Mouse (Mus musculus) forebrain, embryonic 12.5 days (tissue): Measurements from ENCODE around the gene Cog1. TPM values are rescaled to one million over a fixed set of nuclear protein-coding genes. Genes with fewer than 3 reads are reported as not detected.

ENCODE experiments used
- ATAC-seq: fragments of 200-750 bp; cut with Nextera tagmentation; 2 replicates; pipeline ENCODE4 v1.8.0; 2017; ENCODE audit warnings: moderate TSS enrichment; ENCODE audit not compliant: low FRiP score
- H3K27ac ChIP-seq: fragments of 300-500 bp; sonication (generic); 2 replicates; pipeline ENCODE4 v1.5.1; 2016; ENCODE audit warnings: mild to moderate bottlenecking
- H3K27me3 ChIP-seq: fragments of 300-500 bp; sonication (generic); 2 replicates; pipeline ENCODE4 v1.6.1; 2016; ENCODE audit warnings: mild to moderate bottlenecking
- H3K36me3 ChIP-seq: fragments of 300-500 bp; sonication (generic); replicated peaks from 2 replicates; pipeline ENCODE4 v1.6.1; 2016; ENCODE audit warnings: mild to moderate bottlenecking
- H3K4me1 ChIP-seq: fragments of 300-500 bp; sonication (generic); 2 replicates; pipeline ENCODE4 v1.6.1; 2016
- H3K4me2 ChIP-seq: fragments of 300-500 bp; sonication (generic); 2 replicates; pipeline ENCODE4 v1.6.1; 2016; ENCODE audit warnings: mild to moderate bottlenecking, moderate library complexity
- H3K4me3 ChIP-seq: fragments of 300-500 bp; sonication (generic); replicated peaks from 2 replicates; pipeline ENCODE4 v1.5.1; 2016; ENCODE audit warnings: mild to moderate bottlenecking
- H3K9ac ChIP-seq: fragments of 300-500 bp; sonication (generic); 2 replicates; pipeline ENCODE4 v1.6.1; 2016; ENCODE audit warnings: mild to moderate bottlenecking
- H3K9me3 ChIP-seq: fragments of 300-500 bp; sonication (generic); 2 replicates; pipeline ENCODE4 v1.6.1; 2016
- WGBS: fragments of 180-500 bp; shearing (Covaris S2); methylation state at CpG from one replicate; pipeline ENCODE4 v1.1.7; 2016; 5-methylcytosine and 5-hydroxymethylcytosine counted together
- polyA plus RNA-seq: library from polyadenylated mRNA; unstranded; fragments of >200 nt; fragmentation: Nextera tagmentation; extraction: Ambion mirVana; gene quantifications from 2 replicates; pipeline ENCODE4 v1.2.1, GENCODE M21; 2016

Cog1 gene
- polyA plus RNA-seq, 1 experiment from 2014 or later, result 35.3 TPM

- H3K9ac ChIP-seq, result 0 out of 2 replicates have a peak overlapping the region, but pooled peaks have one; percentile 59
- 22% methylated on average over 4 of the region's 4 CpGs for WGBS
- no peaks in the 10 kb centered on the region for H3K9me3 ChIP-seq
- no peak for ATAC-seq
- peaks cover 34% of the 10 kb centered on the region for H3K4me1 ChIP-seq
- H3K4me3 ChIP-seq, result peak overlapping the region; percentile 56
- peaks cover 56% of the 10 kb centered on the region for H3K27me3 ChIP-seq
- no peaks in the 10 kb centered on the region for H3K36me3 ChIP-seq
- 0 out of 2 replicates have a peak overlapping the region, but pooled peaks have one; percentile 13 for H3K27ac ChIP-seq
- peak overlapping the region; percentile 98 for H3K4me2 ChIP-seq
Measured at GRCm38 (mm10) chr11:113618303-113618671, 30.7 kb upstream of the Cog1 start.

GRCm38 (mm10) chr11:113618672-113619419, 30.1 kb upstream of the Cog1 start, which contains the start of gene Sstr2:
TSS of gene Sstr2 (plus strand) at chr11:113619342.
- H3K4me2 ChIP-seq, result peak within 1 kb of the TSS; percentile 98
- peaks cover 54% of the 10 kb centered on the region for H3K27me3 ChIP-seq
- ATAC-seq, result peak; percentile 82
- peak within 1 kb of the TSS; percentile 56 for H3K4me3 ChIP-seq
- H3K36me3 ChIP-seq, result no peaks in the 10 kb centered on the region
- no peaks in the 10 kb centered on the region for H3K9me3 ChIP-seq
- 0 out of 2 replicates have a peak within 1 kb of the TSS, but pooled peaks have one; percentile 36 for H3K27ac ChIP-seq
- under 1% methylated on average over 54 of the region's 54 CpGs for WGBS
- H3K9ac ChIP-seq, result peak within 1 kb of the TSS; percentile 59
- peaks cover 34% of the 10 kb centered on the region for H3K4me1 ChIP-seq

- ATAC-seq, result 0 out of 2 replicates have a peak, but pooled peaks have one; percentile 4
- Histone ChIP-seq H3K4me3 (peak overlapping the region; percentile 56), H3K4me1 (peaks cover 34% of the 10 kb centered on the region), H3K27ac (0 out of 2 replicates have a peak overlapping the region, but pooled peaks have one; percentile 36), H3K27me3 (peaks cover 50% of the 10 kb centered on the region), H3K9ac (peak overlapping the region; percentile 59), H3K36me3 (peaks cover 6% of the 10 kb centered on the region; the same call in 1 of the 2 replicates), H3K4me2 (peak overlapping the region; percentile 98), H3K9me3 (no peaks in the 10 kb centered on the region)
- WGBS, result 1% methylated on average over 31 of the region's 31 CpGs
Measured at GRCm38 (mm10) chr11:113619420-113620080, 29.4 kb upstream of the Cog1 start.

- no peak for ATAC-seq
- Histone ChIP-seq H3K27me3 (peaks cover 50% of the 10 kb centered on the region), H3K36me3 (peaks cover 8% of the 10 kb centered on the region; the same call in 1 of the 2 replicates), H3K9ac (no peak overlapping the region), H3K9me3 (no peaks in the 10 kb centered on the region), H3K4me2 (peak overlapping the region; percentile 98), H3K4me1 (peaks cover 34% of the 10 kb centered on the region), H3K4me3 (peak overlapping the region; percentile 56), H3K27ac (no peak overlapping the region)
- WGBS, result 61% methylated on average over 2 of the region's 2 CpGs
Measured at GRCm38 (mm10) chr11:113621001-113621400, 28.0 kb upstream of the Cog1 start.

- H3K36me3 ChIP-seq, result peaks cover 8% of the 10 kb centered on the region; the same call in 1 of the 2 replicates
- no peak overlapping the region for H3K27ac ChIP-seq
- H3K27me3 ChIP-seq, result peaks cover 49% of the 10 kb centered on the region
- H3K4me1 ChIP-seq, result peaks cover 34% of the 10 kb centered on the region
- H3K4me3 ChIP-seq, result no peak overlapping the region
- ATAC-seq, result no peak
- H3K9me3 ChIP-seq, result no peaks in the 10 kb centered on the region
- H3K4me2 ChIP-seq, result no peak overlapping the region
- 90% methylated on average over 4 of the region's 4 CpGs for WGBS
- H3K9ac ChIP-seq, result no peak overlapping the region
Measured at GRCm38 (mm10) chr11:113622028-113622427, 26.9 kb upstream of the Cog1 start.

- H3K4me1 ChIP-seq, result peaks cover 7% of the 10 kb centered on the region
- WGBS, result 93% methylated on average over 18 of the region's 18 CpGs
- peaks cover 20% of the 10 kb centered on the region for H3K27me3 ChIP-seq
- peaks cover 8% of the 10 kb centered on the region; the same call in 1 of the 2 replicates for H3K36me3 ChIP-seq
- no peaks in the 10 kb centered on the region for H3K9me3 ChIP-seq
- no peak overlapping the region for H3K9ac ChIP-seq
- ATAC-seq, result no peak
- H3K4me2 ChIP-seq, result no peak overlapping the region
- H3K4me3 ChIP-seq, result no peak overlapping the region
- no peak overlapping the region for H3K27ac ChIP-seq
Measured at GRCm38 (mm10) chr11:113625437-113625836, 23.5 kb upstream of the Cog1 start.

- WGBS, result 59% methylated on average over 4 of the region's 4 CpGs
- no peak overlapping the region for H3K9ac ChIP-seq
- no peak overlapping the region for H3K4me3 ChIP-seq
- H3K4me1 ChIP-seq, result no peaks in the 10 kb centered on the region
- H3K36me3 ChIP-seq, result peaks cover 8% of the 10 kb centered on the region; the same call in 1 of the 2 replicates
- no peak overlapping the region for H3K4me2 ChIP-seq
- 0 out of 2 replicates have a peak, but pooled peaks cover 3% of the 10 kb centered on the region for H3K27me3 ChIP-seq
- ATAC-seq, result no peak
- no peak overlapping the region for H3K27ac ChIP-seq
- no peaks in the 10 kb centered on the region for H3K9me3 ChIP-seq
Measured at GRCm38 (mm10) chr11:113627785-113628184, 21.2 kb upstream of the Cog1 start.

GRCm38 (mm10) chr11:113630642-113631041, 18.3 kb upstream of the Cog1 start:
- Histone ChIP-seq H3K4me2 (no peak overlapping the region), H3K27me3 (0 out of 2 replicates have a peak, but pooled peaks cover 3% of the 10 kb centered on the region), H3K9ac (no peak overlapping the region), H3K27ac (no peak overlapping the region), H3K9me3 (no peaks in the 10 kb centered on the region), H3K36me3 (no peaks in the 10 kb centered on the region), H3K4me1 (no peaks in the 10 kb centered on the region), H3K4me3 (no peak overlapping the region)
- WGBS, result 59% methylated on average over 7 of the region's 7 CpGs
- ATAC-seq, result no peak

GRCm38 (mm10) chr11:113631302-113631701, 17.7 kb upstream of the Cog1 start:
- H3K27me3 ChIP-seq, result 0 out of 2 replicates have a peak, but pooled peaks cover 3% of the 10 kb centered on the region
- WGBS, result 84% methylated on average over 8 of the region's 8 CpGs
- no peak for ATAC-seq
- H3K4me3 ChIP-seq, result no peak overlapping the region
- H3K4me1 ChIP-seq, result no peaks in the 10 kb centered on the region
- H3K9ac ChIP-seq, result no peak overlapping the region
- no peaks in the 10 kb centered on the region for H3K9me3 ChIP-seq
- H3K4me2 ChIP-seq, result no peak overlapping the region
- no peak overlapping the region for H3K27ac ChIP-seq
- H3K36me3 ChIP-seq, result no peaks in the 10 kb centered on the region

GRCm38 (mm10) chr11:113631862-113632261, 17.1 kb upstream of the Cog1 start:
- no peaks in the 10 kb centered on the region for H3K36me3 ChIP-seq
- no peaks in the 10 kb centered on the region for H3K4me1 ChIP-seq
- 0 out of 2 replicates have a peak, but pooled peaks cover 3% of the 10 kb centered on the region for H3K27me3 ChIP-seq
- WGBS, result 86% methylated on average over 8 of the region's 8 CpGs
- no peak overlapping the region for H3K9ac ChIP-seq
- no peak overlapping the region for H3K27ac ChIP-seq
- no peak overlapping the region for H3K4me3 ChIP-seq
- H3K9me3 ChIP-seq, result no peaks in the 10 kb centered on the region
- H3K4me2 ChIP-seq, result no peak overlapping the region
- no peak for ATAC-seq

- Histone ChIP-seq H3K9me3 (no peaks in the 10 kb centered on the region), H3K4me1 (no peaks in the 10 kb centered on the region), H3K9ac (no peak overlapping the region), H3K4me3 (no peak overlapping the region), H3K27me3 (0 out of 2 replicates have a peak, but pooled peaks cover 3% of the 10 kb centered on the region), H3K27ac (no peak overlapping the region), H3K4me2 (no peak overlapping the region), H3K36me3 (no peaks in the 10 kb centered on the region)
- WGBS, result 85% methylated on average over 7 of the region's 7 CpGs
- ATAC-seq, result no peak
Measured at GRCm38 (mm10) chr11:113632303-113632702, 16.7 kb upstream of the Cog1 start.

- no peaks in the 10 kb centered on the region for H3K36me3 ChIP-seq
- H3K9me3 ChIP-seq, result no peaks in the 10 kb centered on the region
- 88% methylated on average over 5 of the region's 5 CpGs for WGBS
- no peaks in the 10 kb centered on the region for H3K4me1 ChIP-seq
- ATAC-seq, result no peak
- no peak overlapping the region for H3K4me2 ChIP-seq
- H3K27me3 ChIP-seq, result 0 out of 2 replicates have a peak, but pooled peaks cover 3% of the 10 kb centered on the region
- H3K9ac ChIP-seq, result no peak overlapping the region
- H3K4me3 ChIP-seq, result no peak overlapping the region
- no peak overlapping the region for H3K27ac ChIP-seq
Measured at GRCm38 (mm10) chr11:113633398-113633797, 15.6 kb upstream of the Cog1 start.
